Mouse (Mus musculus) neural tube, embryonic 11.5 days (tissue): ENCODE measurements around the gene Myo19. TPM values are rescaled to one million over a fixed set of nuclear protein-coding genes. Genes with fewer than 3 reads are reported as not detected.

ENCODE experiments used
- ATAC-seq: fragments of 200-750 bp; cut with Nextera tagmentation; 2 replicates; pipeline ENCODE4 v1.8.0; 2017; ENCODE audit warnings: moderate number of reproducible peaks, mild to moderate bottlenecking, moderate TSS enrichment, moderate library complexity; ENCODE audit not compliant: insufficient read depth, low FRiP score, low TSS enrichment
- DNase-seq: peaks from one replicate; pipeline ENCODE4 v3.0.0-alpha.2; 2015; ENCODE audit warnings: low spot score
- H3K27ac ChIP-seq: fragments of 300-500 bp; sonication (generic); 2 replicates; pipeline ENCODE4 v1.5.1; 2014; ENCODE audit warnings: low read depth, mild to moderate bottlenecking, low read length
- H3K27me3 ChIP-seq: fragments of 300-500 bp; sonication (generic); 2 replicates; pipeline ENCODE4 v1.6.1; 2014; ENCODE audit warnings: mild to moderate bottlenecking, low read length, mixed read lengths; ENCODE audit not compliant: control insufficient read depth, insufficient read depth
- H3K36me3 ChIP-seq: fragments of 300-500 bp; sonication (generic); 2 replicates; pipeline ENCODE4 v1.6.1; 2014; ENCODE audit warnings: mild to moderate bottlenecking, low read length, moderate library complexity, mixed read lengths; ENCODE audit not compliant: control insufficient read depth, insufficient read depth
- H3K4me1 ChIP-seq: fragments of 300-500 bp; sonication (generic); 2 replicates; pipeline ENCODE4 v1.6.1; 2014; ENCODE audit warnings: low read length, mixed read lengths; ENCODE audit not compliant: control insufficient read depth, insufficient read depth
- H3K4me2 ChIP-seq: fragments of 300-500 bp; sonication (generic); 2 replicates; pipeline ENCODE4 v1.6.1; 2014; ENCODE audit warnings: low read depth, mild to moderate bottlenecking, moderate library complexity
- H3K4me3 ChIP-seq: fragments of 300-500 bp; sonication (generic); 2 replicates; pipeline ENCODE4 v1.5.1; 2014; ENCODE audit warnings: low read depth, low read length
- H3K9ac ChIP-seq: fragments of 300-500 bp; sonication (generic); 2 replicates; pipeline ENCODE4 v1.6.1; 2014; ENCODE audit warnings: mild to moderate bottlenecking, low read length
- H3K9me3 ChIP-seq: fragments of 300-500 bp; sonication (generic); 2 replicates; pipeline ENCODE4 v1.6.1; 2016; ENCODE audit warnings: low read length; ENCODE audit not compliant: control insufficient read depth
- WGBS: fragments of 180-500 bp; shearing (Covaris S2); extraction: QIAGEN DNeasy Blood & Tissue Kit; methylation state at CpG from one replicate; pipeline ENCODE4 v1.1.7; 2014; 5-methylcytosine and 5-hydroxymethylcytosine counted together
- polyA plus RNA-seq: library from polyadenylated mRNA; unstranded; fragments of >200 nt; fragmentation: Nextera tagmentation; extraction: Ambion mirVana; gene quantifications from 2 replicates; pipeline ENCODE4 v1.2.1, GENCODE M21; 2014

Gene Myo19
- 9.2 TPM in 2 replicates for polyA plus RNA-seq

GRCm38 (mm10) chr11:84879772-84880464, at the start of gene Myo19, which contains the start of gene Pigw:
TSS of gene Myo19 (plus strand) at chr11:84880148.
TSS of gene Pigw (minus strand) at chr11:84880285.
- ATAC-seq (peak; percentile 92), DNase-seq (peak; percentile 89)
- H3K9ac ChIP-seq, result peak within 1 kb of the TSS; percentile 87
- WGBS, result under 1% methylated on average over 60 of the region's 81 CpGs
- no peaks in the 10 kb centered on the region for H3K36me3 ChIP-seq
- H3K27ac ChIP-seq, result peak within 1 kb of the TSS; percentile 86
- H3K4me3 ChIP-seq, result peak within 1 kb of the TSS; percentile 82
- peaks cover 10% of the 10 kb centered on the region for H3K4me1 ChIP-seq
- no peaks in the 10 kb centered on the region for H3K9me3 ChIP-seq
- H3K27me3 ChIP-seq, result no peaks in the 10 kb centered on the region
- peak within 1 kb of the TSS; percentile 95 for H3K4me2 ChIP-seq

DNA sequence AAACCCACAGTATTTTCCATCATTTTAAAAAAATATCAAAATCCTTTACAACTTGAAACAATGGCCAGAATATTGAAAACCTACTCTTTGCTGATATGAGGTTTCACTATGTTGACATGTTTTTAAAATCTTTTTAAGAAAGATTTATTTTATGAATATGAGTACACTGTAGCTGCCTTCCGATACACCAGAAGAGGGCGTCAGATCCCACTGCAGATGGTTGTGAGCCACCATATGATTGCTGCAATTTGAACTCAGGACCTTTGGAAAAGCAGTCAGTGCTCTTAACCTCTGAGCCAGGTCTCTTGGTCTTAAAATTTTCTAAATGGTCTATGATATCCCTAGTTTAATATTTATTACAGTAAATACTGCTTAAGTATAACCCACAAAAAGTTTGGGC, 40.6 kb upstream of the Myo19 start:
- peaks cover 8% of the 10 kb centered on the region for H3K36me3 ChIP-seq

DNA sequence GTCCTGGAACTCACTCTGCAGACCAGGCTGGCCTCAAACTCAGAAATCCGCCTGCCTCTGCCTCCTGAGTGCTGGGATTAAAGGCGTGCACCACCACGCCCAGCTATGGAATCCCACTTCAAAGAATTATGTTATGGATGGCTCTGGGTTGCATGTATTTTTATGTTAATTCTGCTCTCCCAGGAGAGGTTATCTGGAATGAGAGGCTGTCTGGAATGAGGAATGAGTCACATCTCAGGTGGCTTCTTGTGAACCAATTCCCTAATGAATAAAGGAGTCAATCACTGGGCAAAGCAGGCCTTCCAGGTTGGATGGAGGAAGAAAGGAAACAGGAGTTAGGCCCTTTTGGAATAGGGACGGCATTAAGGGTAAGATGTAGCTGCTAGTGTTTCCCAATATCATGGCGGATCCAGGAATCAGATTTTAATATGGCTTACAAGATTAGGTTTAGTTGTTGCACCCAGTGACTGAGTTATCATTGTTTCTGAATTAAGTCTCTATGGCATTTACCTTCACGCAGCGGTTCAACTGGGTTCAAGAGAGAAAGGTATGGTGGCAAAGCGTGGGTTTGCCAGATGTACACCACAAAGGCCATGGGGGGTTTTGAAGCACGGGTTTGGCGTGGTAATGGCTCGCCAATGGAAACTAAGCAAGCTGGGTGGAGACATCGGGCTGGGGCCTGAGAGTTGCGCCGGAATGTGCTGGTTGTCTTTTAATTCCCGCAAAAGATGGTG, 33.0 kb upstream of the Myo19 start:
- Histone ChIP-seq H3K9ac (no peak overlapping the region), H3K27me3 (no peaks in the 10 kb centered on the region), H3K4me3 (no peak overlapping the region), H3K36me3 (peaks cover 7% of the 10 kb centered on the region), H3K9me3 (no peaks in the 10 kb centered on the region), H3K27ac (no peak overlapping the region), H3K4me2 (no peak overlapping the region), H3K4me1 (no peaks in the 10 kb centered on the region)
- DNase-seq, result no peak
- no peak for ATAC-seq
- WGBS, result 94% methylated on average over 15 of the region's 15 CpGs

More for the DNA sequence above, 40.6 kb upstream of the Myo19 start:
- Histone ChIP-seq H3K4me1 (no peaks in the 10 kb centered on the region), H3K27ac (no peak overlapping the region), H3K9ac (no peak overlapping the region), H3K4me3 (no peak overlapping the region), H3K4me2 (no peak overlapping the region), H3K27me3 (no peaks in the 10 kb centered on the region), H3K9me3 (no peaks in the 10 kb centered on the region)
- WGBS, result 95% methylated on average over 2 of the region's 2 CpGs
- DNase-seq (no peak), ATAC-seq (no peak)

GRCm38 (mm10) chr11:84847475-84848090, 32.4 kb upstream of the Myo19 start:
- Histone ChIP-seq H3K9ac (no peak overlapping the region), H3K9me3 (no peaks in the 10 kb centered on the region), H3K27me3 (no peaks in the 10 kb centered on the region), H3K4me2 (no peak overlapping the region), H3K27ac (no peak overlapping the region), H3K4me3 (no peak overlapping the region), H3K4me1 (no peaks in the 10 kb centered on the region), H3K36me3 (peaks cover 7% of the 10 kb centered on the region)
- 82% methylated on average over 7 of the region's 7 CpGs for WGBS
- ATAC-seq (no peak), DNase-seq (no peak)

- WGBS, result 95% methylated on average over 6 of the region's 6 CpGs
These were observed 24.7 kb upstream of the Myo19 start for GRCm38 (mm10) chr11:84855285-84855684.

GRCm38 (mm10) chr11:84865268-84865667, 14.7 kb upstream of the Myo19 start:
- ATAC-seq (no peak), DNase-seq (no peak)
- WGBS, result 78% methylated on average over 2 of the region's 2 CpGs
- H3K9me3 ChIP-seq, result no peaks in the 10 kb centered on the region
- no peaks in the 10 kb centered on the region for H3K36me3 ChIP-seq
- H3K9ac ChIP-seq, result no peak overlapping the region
- H3K4me3 ChIP-seq, result no peak overlapping the region
- H3K4me1 ChIP-seq, result peaks cover 7% of the 10 kb centered on the region
- H3K27ac ChIP-seq, result no peak overlapping the region
- no peak overlapping the region for H3K4me2 ChIP-seq
- no peaks in the 10 kb centered on the region for H3K27me3 ChIP-seq

More at GRCm38 (mm10) chr11:84855285-84855684, 24.7 kb upstream of the Myo19 start:
- H3K9ac ChIP-seq, result no peak overlapping the region
- H3K9me3 ChIP-seq, result no peaks in the 10 kb centered on the region
- no peak overlapping the region for H3K4me2 ChIP-seq
- no peaks in the 10 kb centered on the region; the same call in none of the 2 replicates for H3K36me3 ChIP-seq
- no peaks in the 10 kb centered on the region for H3K27me3 ChIP-seq
- DNase-seq, result no peak
- ATAC-seq, result no peak
- H3K27ac ChIP-seq, result no peak overlapping the region
- H3K4me3 ChIP-seq, result no peak overlapping the region
- no peaks in the 10 kb centered on the region for H3K4me1 ChIP-seq

- H3K9ac ChIP-seq, result no peak overlapping the region
- no peaks in the 10 kb centered on the region for H3K9me3 ChIP-seq
- WGBS, result 93% methylated on average over 2 of the region's 2 CpGs
- no peaks in the 10 kb centered on the region for H3K36me3 ChIP-seq
- 0 out of 2 replicates have a peak overlapping the region, but pooled peaks have one; percentile 9 for H3K4me2 ChIP-seq
- no peak for DNase-seq
- ATAC-seq, result no peak
- H3K4me1 ChIP-seq, result peaks cover 7% of the 10 kb centered on the region
- H3K27ac ChIP-seq, result no peak overlapping the region
- H3K4me3 ChIP-seq, result no peak overlapping the region
- no peaks in the 10 kb centered on the region for H3K27me3 ChIP-seq
These were observed 12.4 kb upstream of the Myo19 start for GRCm38 (mm10) chr11:84867586-84867985.

GRCm38 (mm10) chr11:84868786-84869259, 11.1 kb upstream of the Myo19 start:
- H3K4me1 ChIP-seq, result peaks cover 7% of the 10 kb centered on the region
- H3K27me3 ChIP-seq, result no peaks in the 10 kb centered on the region
- ATAC-seq (no peak), DNase-seq (no peak)
- WGBS, result 21% methylated on average over 7 of the region's 7 CpGs
- H3K36me3 ChIP-seq, result no peaks in the 10 kb centered on the region
- peak overlapping the region; percentile 90 for H3K9ac ChIP-seq
- peak overlapping the region; percentile 89 for H3K4me3 ChIP-seq
- H3K27ac ChIP-seq, result no peak overlapping the region
- peak overlapping the region; percentile 82 for H3K4me2 ChIP-seq
- H3K9me3 ChIP-seq, result no peaks in the 10 kb centered on the region
